Mouse (Mus musculus): ENCODE results near the gene 4931406P16Rik. TPM values are rescaled to one million over a fixed set of nuclear protein-coding genes. Genes with fewer than 3 reads are reported as not detected.
"Not testable (repeated sequence)": the region's sequence is repeated elsewhere in the genome, so short reads cannot be mapped to it uniquely, and the experiment has no call there.

Gene 4931406P16Rik
- polyA plus RNA-seq, 1 experiment from 2014 or later: 35.8 TPM

DNA sequence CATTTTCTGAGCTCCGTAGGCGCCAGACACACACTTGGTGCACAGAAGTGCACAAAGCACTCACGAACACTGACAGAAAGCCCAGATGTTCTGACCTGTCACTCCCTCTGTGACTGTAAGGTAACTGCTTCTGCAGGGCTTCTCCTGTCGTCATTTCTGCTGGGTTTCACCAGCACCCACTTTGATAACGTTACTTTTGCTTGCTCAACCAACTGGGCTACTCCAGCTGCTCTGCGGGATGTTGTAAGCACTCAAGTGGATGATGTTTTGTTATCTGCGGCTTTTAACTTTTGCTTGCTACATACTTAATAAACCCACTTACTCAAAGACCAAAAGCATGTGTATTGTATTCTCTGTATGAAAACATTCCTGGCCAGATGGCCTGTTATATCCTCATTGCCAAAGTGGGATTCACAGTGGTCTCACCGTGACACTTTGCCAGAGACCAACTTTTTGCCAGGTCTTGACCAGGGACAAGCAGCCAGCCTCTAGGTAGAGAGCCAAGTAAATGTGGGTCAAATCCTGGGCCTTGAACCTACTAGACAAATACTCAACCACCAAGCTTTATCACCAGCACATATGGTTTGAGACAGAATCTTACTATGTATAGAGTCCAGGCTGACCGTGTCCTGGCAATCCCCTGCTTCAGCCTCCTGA is 91.6 kb downstream of the 4931406P16Rik start:
- Histone ChIP-seq H3K4me1 (no peaks in the 10 kb centered on the region), H3K27ac (no peak overlapping the region), H3K4me2 (replicated peaks) (no peak overlapping the region), H3K4me3 (no peak overlapping the region), H3K36me3 (peaks cover 87% of the 10 kb centered on the region), H3K9me3 (replicated peaks) (no peaks in the 10 kb centered on the region), H3K27me3 (no peaks in the 10 kb centered on the region), H3K9ac (no peak overlapping the region)
- ATAC-seq (ENCODE audit: low FRiP score): no peak
- WGBS: 93% methylated on average over 9 of the region's 9 CpGs

DNA sequence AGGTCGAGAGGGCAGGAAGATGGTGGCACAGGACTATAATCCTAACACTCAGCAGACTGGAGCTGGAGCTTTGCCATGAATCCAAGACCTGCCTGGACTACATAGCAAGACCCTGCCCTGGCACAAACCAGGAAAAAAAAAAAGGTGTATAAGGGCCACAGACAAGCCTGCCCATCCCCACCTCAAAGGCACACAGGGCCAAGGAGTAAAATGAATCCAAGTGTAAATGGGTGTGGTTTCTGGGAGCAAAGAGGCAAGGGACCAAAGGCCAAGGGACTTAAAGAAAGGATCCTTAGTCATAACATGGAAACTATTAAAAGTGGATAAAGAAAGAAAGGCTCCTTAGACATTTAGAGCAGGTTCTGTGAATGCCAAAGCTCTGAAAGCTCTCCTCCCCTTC is 94.9 kb downstream of the 4931406P16Rik start:
- no peak overlapping the region for H3K4me2 ChIP-seq (replicated peaks)
- H3K9ac ChIP-seq: no peak overlapping the region
- H3K36me3 ChIP-seq: peaks cover 93% of the 10 kb centered on the region
- H3K4me3 ChIP-seq: no peak overlapping the region
- no peak overlapping the region for H3K27ac ChIP-seq
- no peaks in the 10 kb centered on the region for H3K27me3 ChIP-seq
- no peaks in the 10 kb centered on the region for H3K4me1 ChIP-seq
- no peak for ATAC-seq (ENCODE audit: low FRiP score)
- no peaks in the 10 kb centered on the region for H3K9me3 ChIP-seq (replicated peaks)
- 77% methylated on average over 1 of the region's 1 CpGs for WGBS

DNA sequence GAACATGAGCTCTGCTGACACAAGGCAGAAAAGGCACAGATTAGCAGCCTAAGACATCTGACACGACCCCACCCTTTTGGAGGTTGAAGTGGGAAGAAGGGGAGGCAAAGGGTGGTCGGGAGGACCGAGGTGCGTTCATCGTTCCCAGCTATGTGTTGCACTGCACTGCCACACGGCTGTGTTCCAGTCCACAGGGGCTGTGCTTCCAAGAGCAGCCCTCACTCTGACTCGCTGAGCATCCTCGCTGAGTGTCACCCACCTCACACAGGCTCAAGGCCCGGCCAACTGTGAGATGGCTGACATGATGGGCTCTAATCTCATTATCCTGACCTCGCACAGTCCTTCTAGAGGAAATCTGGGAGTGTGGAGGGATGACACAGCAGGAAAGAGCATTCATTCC is 96.9 kb downstream of the 4931406P16Rik start:
- no peak for ATAC-seq (ENCODE audit: low FRiP score)

DNA sequence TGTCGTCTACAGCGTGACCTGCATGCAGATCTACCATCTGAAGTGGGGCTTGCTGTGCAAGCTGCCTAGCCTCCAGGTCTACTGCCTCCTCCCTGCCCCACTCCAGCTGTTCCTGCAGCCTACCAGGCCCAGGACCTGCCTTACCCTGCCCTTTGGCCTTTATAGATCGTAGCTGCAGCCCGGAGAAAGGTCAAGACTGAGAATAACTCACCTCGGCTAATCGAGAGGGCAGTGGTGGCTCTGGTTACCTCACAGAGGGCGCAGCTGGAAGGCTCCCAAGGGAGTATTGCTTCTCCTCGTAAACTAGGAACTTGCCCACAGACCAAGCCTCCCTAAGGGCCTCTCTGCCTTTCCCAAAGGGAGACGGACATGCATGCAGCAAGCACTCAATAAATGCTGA is 97.9 kb downstream of the 4931406P16Rik start:
- H3K27me3 ChIP-seq: no peaks in the 10 kb centered on the region

More for the DNA sequence above, 96.9 kb downstream of the 4931406P16Rik start:
- no peak overlapping the region for H3K9ac ChIP-seq
- no peak overlapping the region for H3K27ac ChIP-seq
- no peak overlapping the region for H3K4me2 ChIP-seq (replicated peaks)
- peaks cover 92% of the 10 kb centered on the region for H3K36me3 ChIP-seq
- no peaks in the 10 kb centered on the region for H3K27me3 ChIP-seq
- 91% methylated on average over 10 of the region's 10 CpGs for WGBS
- H3K4me1 ChIP-seq: no peaks in the 10 kb centered on the region
- H3K9me3 ChIP-seq (replicated peaks): no peaks in the 10 kb centered on the region
- no peak overlapping the region for H3K4me3 ChIP-seq

DNA sequence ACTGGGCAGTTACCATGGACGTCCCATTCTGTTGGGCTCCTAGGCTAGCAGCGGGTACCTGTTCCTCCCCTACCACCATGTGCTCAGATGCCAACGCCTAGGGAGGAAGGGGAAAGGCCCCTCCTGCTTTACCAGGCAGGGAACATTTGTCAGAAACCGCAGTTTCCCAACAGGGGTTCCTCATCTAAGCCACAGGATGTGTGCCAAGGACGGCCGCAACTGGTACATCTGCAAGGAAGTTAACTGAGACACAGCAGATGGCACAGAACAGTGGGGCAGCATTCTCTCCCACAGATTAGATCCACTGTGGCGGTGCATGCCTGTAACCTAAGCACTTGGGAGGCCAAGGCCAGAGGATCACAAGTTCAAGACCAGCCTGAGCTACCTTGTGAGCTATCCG is 98.7 kb downstream of the 4931406P16Rik start:
- 90% methylated on average over 8 of the region's 8 CpGs for WGBS
- H3K27ac ChIP-seq: no peak overlapping the region
- no peak overlapping the region for H3K9ac ChIP-seq
- peaks cover 97% of the 10 kb centered on the region for H3K36me3 ChIP-seq
- no peak overlapping the region for H3K4me2 ChIP-seq (replicated peaks)
- H3K9me3 ChIP-seq (replicated peaks): no peaks in the 10 kb centered on the region
- no peak overlapping the region for H3K4me3 ChIP-seq
- no peaks in the 10 kb centered on the region for H3K4me1 ChIP-seq
- ATAC-seq (ENCODE audit: low FRiP score): no peak
- no peaks in the 10 kb centered on the region for H3K27me3 ChIP-seq

More for the DNA sequence above, 97.9 kb downstream of the 4931406P16Rik start:
- no peaks in the 10 kb centered on the region for H3K4me1 ChIP-seq
- H3K27ac ChIP-seq: no peak overlapping the region
- H3K4me2 ChIP-seq (replicated peaks): no peak overlapping the region
- H3K9me3 ChIP-seq (replicated peaks): no peaks in the 10 kb centered on the region
- 85% methylated on average over 9 of the region's 9 CpGs for WGBS
- H3K9ac ChIP-seq: no peak overlapping the region
- no peak overlapping the region for H3K4me3 ChIP-seq
- ATAC-seq (ENCODE audit: low FRiP score): no peak
- peaks cover 96% of the 10 kb centered on the region for H3K36me3 ChIP-seq

DNA sequence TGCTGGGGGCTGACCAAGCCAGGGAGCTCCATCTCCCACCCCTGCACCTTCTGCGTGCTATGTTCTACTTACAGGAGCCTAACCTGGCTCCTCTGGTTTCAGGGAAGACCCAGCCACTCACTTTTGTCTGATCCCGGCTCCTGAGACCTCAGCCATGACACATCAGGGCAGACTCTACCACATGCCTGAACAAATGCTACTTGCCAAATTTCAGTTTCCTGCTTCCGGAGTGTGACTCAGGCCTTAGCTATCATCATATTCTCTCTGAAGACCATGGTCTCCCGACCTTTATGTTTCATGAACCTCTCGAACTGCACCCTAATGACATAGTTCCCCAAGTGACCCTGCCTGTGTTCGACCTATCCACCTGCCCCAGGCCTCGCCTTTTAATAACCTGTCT is 100.1 kb downstream of the 4931406P16Rik start:
- Histone ChIP-seq H3K4me2 (replicated peaks) (no peak overlapping the region), H3K36me3 (peaks cover 97% of the 10 kb centered on the region), H3K9ac (no peak overlapping the region), H3K4me1 (no peaks in the 10 kb centered on the region), H3K4me3 (no peak overlapping the region), H3K27me3 (no peaks in the 10 kb centered on the region), H3K27ac (no peak overlapping the region), H3K9me3 (replicated peaks) (no peaks in the 10 kb centered on the region)
- WGBS: 96% methylated on average over 7 of the region's 7 CpGs
- ATAC-seq (ENCODE audit: low FRiP score): no peak

DNA sequence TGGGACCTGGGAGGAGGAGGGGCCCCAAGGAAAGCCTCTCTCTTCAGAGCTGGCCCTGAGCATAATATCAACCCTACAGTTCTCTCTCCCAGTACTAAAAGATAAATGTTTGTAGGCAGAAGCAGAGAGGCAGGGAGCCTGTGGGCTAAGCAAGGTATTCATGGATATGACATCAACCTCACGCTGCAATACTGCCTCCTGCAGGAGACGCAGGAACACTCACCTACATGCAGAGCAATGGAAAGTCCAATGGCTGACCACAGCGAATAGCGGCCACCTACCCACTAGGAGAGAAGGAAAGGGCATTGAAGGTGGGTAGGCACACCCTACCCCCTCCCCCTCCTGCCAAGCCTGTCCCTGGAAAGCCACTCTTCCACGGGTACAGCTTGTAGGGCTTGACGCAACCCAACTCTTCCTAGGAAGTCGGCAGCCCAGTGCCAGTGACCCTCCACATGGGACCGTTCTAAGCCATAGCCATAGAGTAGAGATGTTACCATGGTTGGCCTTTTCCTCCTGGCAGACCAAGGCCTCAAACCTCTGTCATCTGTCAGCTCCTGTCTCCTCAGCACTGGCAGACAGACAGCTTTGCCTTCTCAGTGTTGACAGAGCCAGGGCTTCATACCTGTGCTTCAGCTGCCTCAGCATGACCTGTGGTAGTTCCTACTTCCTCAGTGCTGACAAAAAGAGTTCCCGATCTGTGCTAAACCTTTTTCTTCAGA is 105.2 kb downstream of the 4931406P16Rik start:
- no peak overlapping the region for H3K4me2 ChIP-seq (replicated peaks)
- no peak overlapping the region for H3K4me3 ChIP-seq
- no peak overlapping the region for H3K9ac ChIP-seq
- H3K27ac ChIP-seq: no peak overlapping the region
- no peaks in the 10 kb centered on the region for H3K4me1 ChIP-seq
- no peaks in the 10 kb centered on the region for H3K27me3 ChIP-seq
- H3K9me3 ChIP-seq (replicated peaks): no peaks in the 10 kb centered on the region
- ATAC-seq (ENCODE audit: low FRiP score): no peak
- peaks cover 99% of the 10 kb centered on the region for H3K36me3 ChIP-seq
- WGBS: 90% methylated on average over 9 of the region's 9 CpGs

DNA sequence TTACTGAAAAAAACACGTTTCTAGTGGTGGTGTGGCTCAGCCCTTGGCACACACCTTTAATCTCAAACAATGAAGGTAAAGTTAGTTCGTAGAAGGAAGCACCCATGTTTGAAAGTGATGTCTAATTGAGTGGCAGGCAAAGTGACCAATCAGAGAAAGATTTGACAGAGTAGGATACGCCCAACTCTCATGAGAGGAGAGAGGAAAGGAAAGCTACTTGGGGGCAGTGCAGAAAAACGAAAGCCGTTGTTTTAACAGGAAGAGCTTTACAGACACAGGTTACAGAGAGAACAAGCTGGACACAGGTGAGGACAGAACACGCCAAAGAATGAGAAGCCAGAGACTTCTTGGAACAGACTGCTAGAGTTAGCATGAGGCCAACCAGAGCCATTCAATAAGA is 107.0 kb downstream of the 4931406P16Rik start:
- no peak overlapping the region for H3K27ac ChIP-seq
- ATAC-seq (ENCODE audit: low FRiP score): no peak
- H3K27me3 ChIP-seq: no peaks in the 10 kb centered on the region
- no peak overlapping the region for H3K9ac ChIP-seq
- H3K36me3 ChIP-seq: peaks cover 98% of the 10 kb centered on the region
- no peak overlapping the region for H3K4me3 ChIP-seq
- H3K4me2 ChIP-seq (replicated peaks): no peak overlapping the region
- no peaks in the 10 kb centered on the region for H3K4me1 ChIP-seq
- no peaks in the 10 kb centered on the region for H3K9me3 ChIP-seq (replicated peaks)
- 94% methylated on average over 6 of the region's 6 CpGs for WGBS

DNA sequence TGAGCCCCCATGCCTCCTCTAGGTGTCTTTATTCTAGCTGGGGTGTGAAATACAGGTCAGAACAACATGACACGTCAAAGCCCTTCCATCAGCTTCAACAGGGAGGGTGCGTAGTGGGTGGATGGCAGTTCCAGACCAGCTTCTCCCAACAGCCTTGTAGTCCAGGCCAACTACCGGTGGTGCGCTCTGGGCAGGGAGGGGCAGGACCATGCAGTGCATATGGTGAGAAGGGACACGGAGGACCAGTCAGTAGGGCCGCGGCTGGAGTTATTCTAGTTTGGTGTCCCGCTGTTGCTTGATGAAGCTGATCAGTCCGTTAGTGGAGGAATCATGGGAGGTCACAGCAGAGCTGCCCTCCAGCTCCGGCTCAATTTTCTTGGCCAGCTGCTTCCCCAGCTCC is 111.2 kb downstream of the 4931406P16Rik start:
- H3K27me3 ChIP-seq; ATAC-seq (ENCODE audit: low FRiP score); H3K9ac ChIP-seq; H3K9me3 ChIP-seq (replicated peaks); H3K4me3 ChIP-seq; H3K4me1 ChIP-seq; H3K4me2 ChIP-seq (replicated peaks); H3K27ac ChIP-seq: not testable (repeated sequence)
- 84% methylated on average over 10 of the region's 10 CpGs for WGBS
- peaks cover 68% of the 10 kb centered on the region for H3K36me3 ChIP-seq

DNA sequence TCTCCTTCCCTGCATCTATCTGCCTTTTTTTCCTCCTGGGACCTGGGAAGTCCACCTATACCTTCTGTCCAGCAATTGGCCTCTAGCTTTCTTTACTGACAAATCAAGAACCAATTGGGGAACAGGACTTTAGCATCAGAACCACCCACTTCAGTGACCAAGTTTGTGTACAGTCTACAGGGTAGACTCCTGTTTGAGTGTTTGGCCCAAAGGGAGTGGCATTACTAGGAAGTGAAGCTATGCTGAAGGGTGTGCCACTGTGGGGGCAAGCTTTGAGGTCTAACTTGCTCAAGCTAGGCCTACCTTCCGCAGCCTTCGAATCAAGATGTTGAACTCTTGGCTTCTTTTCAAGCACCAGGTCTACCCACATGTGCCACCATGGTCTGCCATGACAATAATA is 112.5 kb downstream of the 4931406P16Rik start:
- peaks cover 55% of the 10 kb centered on the region for H3K36me3 ChIP-seq
- no peak overlapping the region for H3K27ac ChIP-seq
- 98% methylated on average over 2 of the region's 2 CpGs for WGBS
- no peak overlapping the region for H3K9ac ChIP-seq
- no peak for ATAC-seq (ENCODE audit: low FRiP score)
- peaks cover under 1% of the 10 kb centered on the region for H3K4me1 ChIP-seq
- H3K9me3 ChIP-seq (replicated peaks): no peaks in the 10 kb centered on the region
- H3K4me3 ChIP-seq: no peak overlapping the region
- no peak overlapping the region for H3K4me2 ChIP-seq (replicated peaks)
- H3K27me3 ChIP-seq: no peaks in the 10 kb centered on the region

DNA sequence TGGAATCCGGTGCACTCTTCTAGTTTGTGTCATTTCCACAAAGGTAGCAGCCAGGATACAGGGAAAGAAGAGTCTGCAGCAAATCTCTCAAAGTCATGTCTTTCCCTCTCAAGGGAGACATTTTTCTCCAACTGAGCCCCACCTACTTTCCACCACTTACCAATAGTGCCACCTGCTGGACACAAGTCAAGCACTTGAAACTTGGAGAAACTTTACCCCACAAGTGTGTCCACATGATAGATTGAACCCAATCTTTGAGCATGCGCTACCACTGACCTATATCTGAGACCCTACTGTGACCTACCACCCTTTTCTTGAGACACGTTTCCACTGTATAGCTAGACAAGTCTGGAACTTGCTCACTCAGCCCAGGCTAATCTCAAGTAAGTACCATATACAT is 115.0 kb downstream of the 4931406P16Rik start:
- Histone ChIP-seq H3K4me2 (replicated peaks) (no peak overlapping the region), H3K9ac (no peak overlapping the region), H3K9me3 (replicated peaks) (no peaks in the 10 kb centered on the region), H3K4me3 (no peak overlapping the region), H3K4me1 (peaks cover 8% of the 10 kb centered on the region), H3K27me3 (no peaks in the 10 kb centered on the region), H3K27ac (no peak overlapping the region), H3K36me3 (peaks cover 35% of the 10 kb centered on the region)
- WGBS: 38% methylated on average over 3 of the region's 3 CpGs
- no peak for ATAC-seq (ENCODE audit: low FRiP score)

DNA sequence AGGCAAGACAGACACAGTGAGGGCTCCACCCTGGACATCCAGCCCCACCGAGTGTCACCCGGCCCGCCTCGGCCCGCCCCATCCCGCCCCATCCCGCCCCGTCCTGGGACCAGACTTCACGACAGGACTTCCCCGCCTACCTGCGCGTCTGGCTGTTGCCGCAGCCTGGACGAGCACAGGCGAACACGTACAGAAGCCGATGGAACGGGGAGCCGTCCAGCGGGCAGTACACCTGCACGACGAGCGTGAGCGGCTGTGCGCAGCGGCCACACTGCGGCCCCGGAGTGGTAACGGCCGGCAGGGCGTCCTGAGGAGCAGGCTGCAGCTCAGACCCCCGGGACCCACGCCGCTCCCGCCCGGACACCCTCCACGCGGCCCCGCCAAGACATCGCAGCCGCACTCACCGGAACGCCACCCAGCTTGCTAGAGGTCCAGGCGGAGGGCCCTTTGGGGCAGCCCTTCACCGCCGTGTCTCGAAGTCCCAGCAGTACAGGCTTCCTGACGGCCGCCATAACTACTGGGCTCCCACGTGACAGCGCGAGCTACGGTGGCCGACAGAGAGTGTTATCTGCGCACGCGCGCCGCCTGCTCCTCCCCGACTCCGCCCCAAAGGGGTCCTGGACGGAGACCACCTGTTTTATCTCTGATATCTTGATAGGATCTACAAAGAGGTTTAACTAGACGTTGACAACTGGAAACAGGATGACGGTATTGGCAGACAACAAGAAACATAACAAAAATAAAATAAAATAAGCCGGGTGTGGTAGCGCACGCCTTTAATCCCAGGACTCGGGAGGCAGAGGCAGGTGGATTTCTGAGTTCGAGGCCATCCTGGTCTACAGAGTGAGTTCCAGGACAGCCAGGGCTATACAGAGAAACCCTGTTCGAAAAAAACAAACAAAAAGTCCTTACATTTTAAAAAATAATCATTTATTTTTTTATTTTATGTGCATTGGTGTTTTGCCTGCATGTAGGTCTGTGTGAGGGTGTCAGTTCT is 116.9 kb downstream of the 4931406P16Rik start, which contains the start of gene Pdcd2l:
Gene Pdcd2l (minus strand): TSS at position 530 of the 997 bp plus-strand sequence.
- H3K4me2 ChIP-seq (replicated peaks): peak within 1 kb of the TSS; percentile 95
- H3K36me3 ChIP-seq: peaks cover 26% of the 10 kb centered on the region
- peak within 1 kb of the TSS; percentile 98 for H3K4me3 ChIP-seq
- H3K27me3 ChIP-seq: no peaks in the 10 kb centered on the region
- peak; percentile 95 for ATAC-seq (ENCODE audit: low FRiP score)
- 4% methylated on average over 62 of the region's 70 CpGs for WGBS
- peak within 1 kb of the TSS; percentile 67 for H3K27ac ChIP-seq
- H3K9me3 ChIP-seq (replicated peaks): no peaks in the 10 kb centered on the region
- peaks cover 8% of the 10 kb centered on the region for H3K4me1 ChIP-seq
- H3K9ac ChIP-seq: peak within 1 kb of the TSS; percentile 89
